Mouse (Mus musculus) embryonic facial prominence, embryonic 15.5 days (tissue): ENCODE results near the gene Ipp. TPM values are rescaled to one million over a fixed set of nuclear protein-coding genes. Genes with fewer than 3 reads are reported as not detected.
A peak's percentile ranks its signal among the peaks of the same experiment; 100 is the strongest.

Experiments
- ATAC-seq: fragments of 200-750 bp; cut with Nextera tagmentation; 2 replicates; pipeline ENCODE4 v1.8.0; 2017; ENCODE audit warnings: low read depth, moderate TSS enrichment; ENCODE audit not compliant: insufficient number of reproducible peaks, low FRiP score, low TSS enrichment
- H3K27ac ChIP-seq: fragments of 300-500 bp; sonication (generic); replicated peaks from 2 replicates; pipeline ENCODE4 v1.5.1; 2015; ENCODE audit warnings: mild to moderate bottlenecking, inconsistent platforms
- H3K27me3 ChIP-seq: fragments of 300-500 bp; sonication (generic); 2 replicates; pipeline ENCODE4 v1.6.1; 2015; ENCODE audit warnings: inconsistent platforms
- H3K36me3 ChIP-seq: fragments of 300-500 bp; sonication (generic); 2 replicates; pipeline ENCODE4 v1.6.1; 2015; ENCODE audit warnings: mild to moderate bottlenecking, inconsistent platforms
- H3K4me1 ChIP-seq: fragments of 300-500 bp; sonication (generic); 2 replicates; pipeline ENCODE4 v1.6.1; 2015; ENCODE audit warnings: inconsistent platforms
- H3K4me2 ChIP-seq: fragments of 300-500 bp; sonication (generic); replicated peaks from 2 replicates; pipeline ENCODE4 v1.6.1; 2015; ENCODE audit warnings: mild to moderate bottlenecking, inconsistent platforms
- H3K4me3 ChIP-seq: fragments of 300-500 bp; sonication (generic); replicated peaks from 2 replicates; pipeline ENCODE4 v1.5.1; 2015; ENCODE audit warnings: mild to moderate bottlenecking, inconsistent platforms
- H3K9ac ChIP-seq: fragments of 300-500 bp; sonication (generic); 2 replicates; pipeline ENCODE4 v1.6.1; 2015; ENCODE audit warnings: inconsistent platforms
- H3K9me3 ChIP-seq: fragments of 300-500 bp; sonication (generic); replicated peaks from 2 replicates; pipeline ENCODE4 v1.6.1; 2016; ENCODE audit warnings: inconsistent platforms
- WGBS: fragments of 180-500 bp; shearing (Covaris S2); methylation state at CpG from one replicate; pipeline ENCODE4 v1.1.7; 2015; 5-methylcytosine and 5-hydroxymethylcytosine counted together
- polyA plus RNA-seq: library from polyadenylated mRNA; unstranded; fragments of >200 nt; fragmentation: Nextera tagmentation; extraction: Ambion mirVana; gene quantifications from 2 replicates; pipeline ENCODE4 v1.2.1, GENCODE M21; 2015

Gene Ipp
- polyA plus RNA-seq, 1 experiment from 2014 or later: 12.3 TPM

- H3K9ac ChIP-seq: peak overlapping the region; percentile 75
- H3K36me3 ChIP-seq: peaks cover 10% of the 10 kb centered on the region
- H3K4me2 ChIP-seq: peak overlapping the region; percentile 57
- no peak for ATAC-seq
- H3K27me3 ChIP-seq: no peaks in the 10 kb centered on the region
- H3K4me1 ChIP-seq: no peaks in the 10 kb centered on the region
- 3% methylated on average over 15 of the region's 15 CpGs for WGBS
- H3K4me3 ChIP-seq: peak overlapping the region; percentile 76
- H3K27ac ChIP-seq: peak overlapping the region; percentile 98
- no peaks in the 10 kb centered on the region for H3K9me3 ChIP-seq
Measured at GRCm38 (mm10) chr4:116558151-116558882, 51.0 kb downstream of the Ipp start.

Other genes with a start within 250 kb of the Ipp start
- 16.1 and 17.9 TPM in 2 replicates for gene Mast2, start 43.4 kb upstream of the Ipp start, polyA plus RNA-seq
- gene Tmem69, start 48.4 kb downstream of the Ipp start, polyA plus RNA-seq: 20.9 and 22.5 TPM in 2 replicates
- gene Gpbp1l1, start 50.1 kb downstream of the Ipp start, polyA plus RNA-seq: 29.7 and 31.4 TPM in 2 replicates
- 15.6 and 25.4 TPM in 2 replicates for gene Ccdc17, start 89.1 kb downstream of the Ipp start, polyA plus RNA-seq
- 107 TPM in 2 replicates for gene Nasp, start 120.4 kb downstream of the Ipp start, polyA plus RNA-seq
- 777 and 798 TPM in 2 replicates for gene Akr1a1, start 144.1 kb downstream of the Ipp start, polyA plus RNA-seq
- gene Prdx1, start 178.0 kb downstream of the Ipp start, polyA plus RNA-seq: 1,053 and 1,174 TPM in 2 replicates
- gene Mmachc, start 200.9 kb downstream of the Ipp start, polyA plus RNA-seq: 21.8 and 22.8 TPM in 2 replicates
- gene Ccdc163, start 201.0 kb downstream of the Ipp start, polyA plus RNA-seq: 29.7 and 32.0 TPM in 2 replicates
- gene Tesk2, start 213.4 kb downstream of the Ipp start, polyA plus RNA-seq: 7.7 and 8.3 TPM in 2 replicates